Mouse (Mus musculus): ENCODE results near the gene Sbno2. TPM values are rescaled to one million over a fixed set of nuclear protein-coding genes. Genes with fewer than 3 reads are reported as not detected.

Sbno2 gene
- total RNA-seq, 2 experiments from 2014 or later = 31.0 to 41.4 TPM

DNA sequence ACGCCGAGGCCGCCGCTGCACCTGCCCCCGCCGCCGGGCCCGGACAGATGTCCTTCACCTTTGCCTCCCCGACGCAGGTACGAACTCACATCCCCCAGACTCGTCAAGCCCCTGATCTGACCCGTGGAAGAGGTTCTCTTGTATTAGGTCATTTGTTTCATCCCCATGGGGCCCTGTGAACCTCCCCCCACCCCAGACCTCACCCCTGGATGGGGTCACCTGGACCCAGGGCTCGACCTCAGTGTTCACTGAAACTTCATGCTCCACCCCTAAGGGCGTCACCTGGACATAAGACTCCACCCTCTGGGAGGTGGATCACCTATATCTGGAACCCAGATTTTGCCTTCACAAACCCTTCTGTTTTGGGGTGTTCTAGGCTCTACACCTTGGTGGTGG is 37.2 kb upstream of the Sbno2 start:
- DNase-seq (ENCODE audit: low spot score in 2 of 2) = peak in 1 of 2 experiments; percentile 56

- DNase-seq (ENCODE audit: low spot score in 2 of 2) = peak; percentile 84 to 85
These were observed 36.6 kb upstream of the Sbno2 start for GRCm38 (mm10) chr10:80141786-80142529.

GRCm38 (mm10) chr10:80141243-80141642 is 35.9 kb upstream of the Sbno2 start:
- DNase-seq (ENCODE audit: low spot score in 2 of 2) = peak; percentile 94 to 95

GRCm38 (mm10) chr10:80140666-80141035 is 35.3 kb upstream of the Sbno2 start, which contains the start of gene Cbarp:
Gene Cbarp, minus strand, starts transcription at chr10:80140835.
- no peak for DNase-seq (ENCODE audit: low spot score in 2 of 2)

DNA sequence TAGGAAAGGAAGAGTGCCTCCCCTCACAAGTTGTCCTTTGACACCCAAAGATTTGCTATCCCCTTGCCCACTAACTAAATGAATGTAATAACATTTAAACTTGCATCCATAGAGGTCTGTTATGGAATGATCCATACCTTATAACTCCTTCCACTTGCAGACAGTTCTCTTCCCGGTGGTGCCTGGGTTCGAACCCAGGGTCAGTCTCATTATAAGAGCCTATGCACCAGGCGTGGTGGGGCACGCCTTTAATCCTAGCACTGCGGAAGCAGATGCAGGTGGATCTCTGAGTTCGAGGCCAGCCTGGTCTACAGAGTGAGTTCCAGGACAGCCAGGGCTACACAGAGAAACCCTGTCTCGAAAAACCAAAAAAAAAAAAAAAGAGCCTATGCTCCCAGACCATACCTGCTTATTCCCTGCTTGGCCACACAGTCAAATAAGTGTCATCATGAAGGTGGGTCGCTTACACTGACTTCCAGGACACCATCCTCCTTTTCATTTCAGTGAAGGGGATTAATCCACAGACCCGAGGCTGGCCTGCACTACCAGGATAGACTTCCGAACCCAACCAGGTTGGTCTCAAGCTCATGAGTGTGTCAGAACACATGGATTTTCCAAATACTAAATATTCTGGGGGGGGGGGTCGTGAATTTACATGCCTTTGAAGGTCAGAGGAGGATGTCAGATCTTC is 34.7 kb upstream of the Sbno2 start:
- no peak for DNase-seq (ENCODE audit: low spot score in 2 of 2)

- no peak for DNase-seq (ENCODE audit: low spot score in 2 of 2)
These were observed 34.0 kb upstream of the Sbno2 start for GRCm38 (mm10) chr10:80139439-80139775.

DNA sequence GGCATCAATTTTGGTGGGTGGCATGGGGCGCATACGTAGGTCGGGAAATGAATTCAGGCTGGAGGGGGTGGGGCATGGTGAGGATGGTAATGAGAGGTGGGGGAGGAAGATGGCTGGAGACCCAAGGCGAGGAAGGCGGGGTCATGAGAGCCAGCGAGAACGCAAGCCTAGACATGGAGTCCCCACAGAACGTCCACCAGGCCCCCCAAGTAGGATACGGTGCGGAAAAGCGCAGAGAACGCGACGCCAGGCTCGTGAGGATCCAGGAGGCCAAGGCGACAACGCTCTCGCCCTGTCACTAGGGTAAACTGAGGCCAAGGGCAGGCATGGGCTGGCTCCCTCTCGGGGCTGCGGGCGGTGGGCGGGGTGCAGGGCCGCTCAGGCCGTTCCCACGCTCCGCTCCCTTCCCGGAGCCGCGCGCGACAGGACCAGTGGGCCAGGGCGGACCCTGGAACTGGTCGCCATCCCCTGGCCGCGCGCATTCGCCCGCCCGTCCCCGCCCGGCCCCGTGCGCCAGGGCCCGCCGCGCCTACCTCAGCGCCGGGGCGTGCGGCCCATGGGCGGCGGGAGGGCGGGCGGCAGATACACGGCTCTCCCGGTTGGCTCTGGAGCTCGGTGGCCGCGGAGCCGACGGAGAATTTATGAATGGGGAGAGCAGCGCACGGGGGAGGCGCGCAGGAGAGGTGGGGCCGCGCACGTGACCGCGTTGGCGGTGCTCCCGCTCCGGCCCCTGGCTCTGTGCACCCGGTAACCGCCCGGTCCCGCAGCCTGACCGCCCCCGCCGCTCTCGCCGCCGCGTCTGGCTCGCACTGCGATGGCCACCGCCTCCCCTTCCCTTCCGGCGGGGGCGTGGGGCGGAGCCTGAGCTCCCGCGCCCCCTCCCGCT is 33.4 kb upstream of the Sbno2 start, which contains the start of gene Atp5d:
Gene Atp5d, plus strand, starts transcription at position 80 of the 886 bp plus-strand sequence.
- DNase-seq (ENCODE audit: low spot score in 2 of 2) = peak; percentile 67 to 78

GRCm38 (mm10) chr10:80137626-80138552 is 32.5 kb upstream of the Sbno2 start:
- DNase-seq (ENCODE audit: low spot score in 2 of 2) = no peak

DNA sequence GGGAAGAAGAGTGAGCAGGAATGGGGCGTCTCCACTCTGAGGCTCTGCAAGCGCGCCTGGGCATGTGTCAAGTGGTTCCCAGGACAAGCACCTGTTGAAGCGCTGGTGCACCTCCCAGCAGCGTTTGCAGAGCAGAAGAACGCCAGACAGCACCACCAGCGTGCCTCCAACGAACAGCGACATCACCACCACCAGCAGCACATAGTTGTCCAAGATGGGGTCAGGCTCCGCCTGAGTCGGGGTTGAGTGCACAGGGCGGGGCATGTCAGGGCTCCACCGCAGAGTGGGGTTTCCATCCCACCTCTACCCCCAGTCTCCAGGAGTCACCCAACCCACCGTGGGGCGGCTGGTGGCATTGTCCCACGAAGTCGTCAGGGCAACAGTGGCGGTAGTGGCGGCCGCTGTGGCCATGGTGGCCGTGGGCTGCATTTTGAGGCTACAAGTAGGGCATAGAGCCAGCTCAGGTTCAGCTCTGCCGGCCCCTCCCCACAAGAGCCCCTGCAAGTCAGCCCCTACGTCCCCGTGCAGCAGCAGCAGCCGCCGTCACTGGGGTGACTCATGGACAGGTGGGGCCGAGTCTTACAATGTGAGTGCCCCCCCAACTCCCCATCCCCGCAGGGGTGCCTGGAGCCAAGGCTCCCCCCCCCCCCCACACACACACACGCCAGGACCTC is 31.7 kb upstream of the Sbno2 start:
- DNase-seq (ENCODE audit: low spot score in 2 of 2) = no peak

DNA sequence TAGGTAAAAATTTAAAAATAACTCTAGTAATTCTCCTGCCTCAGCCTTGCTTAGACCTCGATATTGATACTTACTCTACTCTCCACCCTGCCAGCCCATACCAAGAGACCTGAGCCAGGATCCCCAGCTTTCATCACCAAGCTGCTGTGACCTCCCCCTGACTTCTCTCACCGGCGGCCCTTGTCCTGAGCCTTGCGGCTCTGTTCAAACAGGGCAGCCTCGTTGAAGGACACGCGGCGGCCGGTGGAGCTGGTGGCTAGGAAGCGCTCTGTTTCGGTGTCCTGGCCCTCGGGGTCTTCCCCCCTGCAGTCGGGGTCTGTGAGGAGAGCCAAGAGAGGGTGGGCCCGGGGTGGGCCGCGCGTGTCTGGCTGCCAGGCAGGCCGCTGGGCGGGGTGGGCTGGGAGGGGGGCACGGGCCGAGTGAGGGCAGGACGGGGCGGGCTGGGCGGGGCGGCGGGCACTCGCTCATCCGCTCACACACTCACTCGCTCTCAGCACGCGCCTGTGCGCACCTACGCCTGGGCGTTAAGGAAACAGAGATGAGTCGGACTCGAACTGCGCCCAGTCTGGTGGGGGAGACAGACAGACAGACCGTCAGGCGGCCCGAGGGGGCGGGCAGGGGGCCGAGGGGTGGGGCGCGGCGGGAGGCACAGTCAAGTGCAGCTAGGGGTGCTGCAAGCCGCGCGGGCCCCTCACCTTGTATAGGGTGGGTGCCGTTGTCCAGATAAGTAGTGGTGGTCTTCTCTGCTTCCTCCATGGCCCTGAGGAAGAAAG is 31.0 kb upstream of the Sbno2 start:
- DNase-seq (ENCODE audit: low spot score in 2 of 2) = no peak

GRCm38 (mm10) chr10:80135641-80136040 is 30.3 kb upstream of the Sbno2 start:
- DNase-seq (ENCODE audit: low spot score in 2 of 2) = no peak

GRCm38 (mm10) chr10:80135161-80135560 is 29.8 kb upstream of the Sbno2 start:
- DNase-seq (ENCODE audit: low spot score in 2 of 2) = no peak

DNA sequence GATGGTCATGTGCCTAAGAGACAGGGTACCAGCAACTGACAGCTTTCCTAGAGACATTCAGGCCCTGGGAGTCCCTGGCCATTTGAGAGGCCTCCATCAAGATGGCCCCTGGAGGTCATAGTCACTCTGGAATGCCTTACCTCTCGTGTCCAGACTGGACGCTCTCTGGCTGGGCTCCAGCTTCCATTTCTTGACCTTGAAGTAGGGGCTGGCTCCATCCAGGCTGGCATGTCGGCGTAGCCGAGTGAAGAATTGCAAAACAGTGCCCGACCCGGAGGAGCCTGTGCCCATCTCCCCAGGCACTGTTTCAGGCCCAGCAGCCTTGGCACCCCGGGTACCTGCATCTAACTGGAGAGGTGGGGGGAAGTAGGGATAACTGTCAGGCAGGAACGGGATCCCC is 29.1 kb upstream of the Sbno2 start:
- DNase-seq (ENCODE audit: low spot score in 2 of 2) = no peak

DNA sequence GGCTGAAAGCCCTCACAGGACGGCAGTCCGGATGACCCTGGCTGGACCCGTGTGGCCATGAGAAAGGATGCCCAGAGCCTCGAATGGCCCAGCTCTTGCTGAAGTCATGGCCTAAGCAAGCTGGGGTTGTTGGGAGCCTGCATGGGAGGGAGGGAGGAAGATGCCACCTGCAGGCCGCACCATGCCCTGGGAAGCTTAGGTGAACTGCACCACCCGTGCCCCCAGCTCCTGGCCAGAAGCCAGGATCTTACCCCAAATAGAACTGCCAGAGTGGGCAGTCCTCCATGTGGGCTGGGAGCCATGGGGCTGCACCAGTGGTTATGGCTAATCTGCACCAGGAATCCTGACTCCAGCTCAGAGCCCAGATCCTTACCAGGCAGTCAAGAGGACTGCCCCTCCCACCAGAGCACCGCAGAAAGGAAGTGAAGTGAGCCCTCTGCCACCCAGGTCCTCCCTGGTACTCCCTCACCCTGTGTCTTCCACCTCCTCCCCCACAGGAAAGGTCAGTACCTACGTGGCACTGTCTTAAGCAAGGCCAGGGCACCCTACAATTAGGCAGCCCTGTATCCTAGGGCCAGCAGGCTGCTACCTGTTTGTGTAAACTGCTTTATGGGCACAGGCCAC is 28.0 kb upstream of the Sbno2 start:
- DNase-seq (ENCODE audit: low spot score in 2 of 2) = no peak

DNA sequence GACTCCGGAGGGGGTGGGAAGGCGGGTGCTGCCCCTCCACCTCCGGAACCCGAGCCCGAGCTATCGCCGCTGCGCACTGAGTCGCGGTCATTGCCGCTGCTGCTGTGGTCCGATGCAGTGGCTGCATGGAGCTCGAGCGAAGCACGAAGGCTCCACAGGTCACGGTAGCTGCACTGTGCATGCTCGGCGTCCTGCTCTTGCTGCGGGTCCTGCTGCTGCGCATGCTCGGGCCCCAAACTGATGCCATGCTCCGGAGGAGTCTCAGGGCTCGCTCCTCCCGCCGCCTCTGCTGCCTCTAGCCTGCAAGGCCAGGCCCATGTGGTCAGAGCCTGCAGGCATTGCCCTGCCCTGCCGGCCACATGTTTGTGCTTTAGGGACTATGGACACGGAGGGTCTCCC is 26.6 kb upstream of the Sbno2 start:
- no peak for DNase-seq (ENCODE audit: low spot score in 2 of 2)

- no peak for DNase-seq (ENCODE audit: low spot score in 2 of 2)
These were observed 26.1 kb upstream of the Sbno2 start for GRCm38 (mm10) chr10:80131316-80131951.

DNA sequence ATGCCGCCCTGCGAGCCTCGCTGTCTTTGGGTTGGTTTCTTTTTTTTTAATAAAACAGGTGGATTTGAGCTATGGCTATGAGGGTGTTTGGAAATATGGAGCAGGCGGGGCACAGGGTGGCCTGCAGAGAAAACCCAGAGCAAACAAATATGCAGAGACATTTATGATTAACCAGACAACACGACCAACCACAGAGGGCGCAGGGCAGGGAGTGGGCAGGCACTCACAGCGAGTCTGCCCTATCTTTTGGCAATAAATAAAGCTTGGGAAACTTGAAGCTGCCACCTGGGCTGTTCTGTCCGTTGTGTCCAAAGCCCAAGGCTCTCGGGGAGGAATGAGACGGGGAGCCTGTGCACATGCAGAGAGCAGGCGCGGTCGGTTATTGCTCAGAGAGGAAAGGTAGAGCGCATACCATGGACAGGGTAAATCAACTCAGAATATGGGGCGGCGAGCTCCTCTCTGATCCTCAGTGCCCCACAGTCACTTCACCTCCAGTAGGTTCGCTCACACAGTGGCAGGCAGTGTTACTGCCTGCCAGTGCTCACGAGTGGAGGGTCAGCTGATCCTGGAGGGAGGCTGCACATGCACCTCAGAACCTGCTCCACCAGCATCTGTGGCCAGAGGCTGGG is 25.1 kb upstream of the Sbno2 start:
- DNase-seq (ENCODE audit: low spot score in 2 of 2) = no peak

- DNase-seq (ENCODE audit: low spot score in 2 of 2) = no peak
These were observed 24.5 kb upstream of the Sbno2 start for GRCm38 (mm10) chr10:80129846-80130245.

Data from adrenal gland, adult 18-20 months (tissue).